Mouse (Mus musculus) midbrain, postnatal 0 days (tissue): Measurements from ENCODE around the gene St6galnac4. TPM values are rescaled to one million over a fixed set of nuclear protein-coding genes. Genes with fewer than 3 reads are reported as not detected.

Source experiments
- ATAC-seq: fragments of 200-750 bp; cut with Nextera tagmentation; 2 replicates; pipeline ENCODE4 v1.8.0; 2017; ENCODE audit warnings: moderate number of reproducible peaks, mild to moderate bottlenecking, moderate TSS enrichment, moderate library complexity; ENCODE audit not compliant: low FRiP score
- DNase-seq: peaks from one replicate; pipeline ENCODE4 v3.0.0-alpha.2; 2015; ENCODE audit warnings: low spot score
- H3K27ac ChIP-seq: fragments of 300-500 bp; sonication (generic); 2 replicates; pipeline ENCODE4 v1.5.1; 2014; ENCODE audit warnings: low read depth, mild to moderate bottlenecking, low read length, mixed read lengths
- H3K27me3 ChIP-seq: fragments of 300-500 bp; sonication (generic); 2 replicates; pipeline ENCODE4 v1.6.1; 2014; ENCODE audit warnings: low read length, control low read depth, mixed read lengths; ENCODE audit not compliant: insufficient read depth
- H3K36me3 ChIP-seq: fragments of 300-500 bp; sonication (generic); 2 replicates; pipeline ENCODE4 v1.6.1; 2014; ENCODE audit warnings: low read length, control low read depth, mixed read lengths; ENCODE audit not compliant: insufficient read depth
- H3K4me1 ChIP-seq: fragments of 300-500 bp; sonication (generic); 2 replicates; pipeline ENCODE4 v1.6.1; 2014; ENCODE audit warnings: mild to moderate bottlenecking, control low read depth, antibody characterized with exemption, low read length, mixed read lengths; ENCODE audit not compliant: insufficient read depth
- H3K4me2 ChIP-seq: fragments of 300-500 bp; sonication (generic); 2 replicates; pipeline ENCODE4 v1.6.1; 2014; ENCODE audit warnings: low read depth, mild to moderate bottlenecking, low read length, mixed read lengths; ENCODE audit not compliant: poor library complexity, severe bottlenecking
- H3K4me3 ChIP-seq: fragments of 300-500 bp; sonication (generic); 2 replicates; pipeline ENCODE4 v1.5.1; 2014; ENCODE audit warnings: low read depth, mild to moderate bottlenecking, low read length, moderate library complexity
- H3K9ac ChIP-seq: fragments of 300-500 bp; sonication (generic); replicated peaks from 2 replicates; pipeline ENCODE4 v1.6.1; 2014; ENCODE audit warnings: mild to moderate bottlenecking, low read length, moderate library complexity, mixed read lengths; ENCODE audit not compliant: poor library complexity, severe bottlenecking
- H3K9me3 ChIP-seq: fragments of 300-500 bp; sonication (generic); 2 replicates; pipeline ENCODE4 v1.6.1; 2016; ENCODE audit warnings: low read length, control low read depth
- CTCF ChIP-seq: IDR thresholded peaks from 2 replicates; pipeline ENCODE4 v1.5.1; 2016; ENCODE audit warnings: antibody characterized with exemption, mild to moderate bottlenecking
- WGBS: fragments of 180-500 bp; shearing (Covaris S2); extraction: QIAGEN DNeasy Blood & Tissue Kit; methylation state at CpG from one replicate; pipeline ENCODE4 v1.1.7; 2014; 5-methylcytosine and 5-hydroxymethylcytosine counted together
- polyA plus RNA-seq: library from polyadenylated mRNA; unstranded; fragments of >200 nt; fragmentation: Nextera tagmentation; extraction: Ambion mirVana; gene quantifications from 2 replicates; pipeline ENCODE4 v1.2.1, GENCODE M21; 2015
- total RNA-seq: library from RNA; depleted of rRNA; stranded (reverse); fragments of >200 nt; gene quantifications from 2 replicates; pipeline ENCODE4 v1.2.3, GENCODE M21; 2014

Gene St6galnac4
- total and polyA plus RNA-seq, 2 experiments from 2014 or later, result 38.0 to 50.9 TPM

DNA sequence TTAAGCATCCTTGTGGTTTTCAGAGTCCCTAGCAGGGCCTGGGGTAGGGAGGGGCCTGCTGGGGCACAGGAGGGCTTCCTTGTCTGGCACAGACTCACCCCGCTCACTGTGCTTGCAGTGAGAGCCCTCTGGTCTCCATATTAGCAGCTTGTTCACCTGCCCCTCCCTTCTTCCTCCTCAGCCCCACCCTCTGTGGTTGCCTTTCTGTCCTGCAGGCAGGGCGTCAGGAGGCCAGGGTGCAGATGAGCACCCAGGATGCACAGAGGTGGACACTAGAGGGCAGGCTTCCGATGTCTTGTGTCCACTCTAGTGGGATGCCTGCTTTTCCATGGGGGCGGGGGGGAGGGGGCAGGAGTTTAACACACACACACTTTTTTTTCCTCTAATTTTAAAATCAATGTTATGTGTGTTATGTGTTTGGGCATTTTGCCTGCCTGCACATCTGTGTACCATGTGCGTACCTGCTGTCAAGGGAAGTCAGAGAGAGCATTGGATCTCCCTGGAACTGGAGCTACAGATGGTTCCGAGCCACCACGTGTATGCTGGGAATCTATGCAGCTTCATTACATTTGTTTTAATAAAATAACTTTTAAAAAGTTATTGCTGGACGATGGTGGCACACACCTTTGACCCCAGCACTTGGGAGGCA lies 14.6 kb downstream of the St6galnac4 start:
- Histone ChIP-seq H3K9me3 (no peaks in the 10 kb centered on the region), H3K4me2 (no peak overlapping the region), H3K4me3 (no peak overlapping the region), H3K9ac (no peak overlapping the region), H3K36me3 (peaks cover 11% of the 10 kb centered on the region; the same call in 1 of the 2 replicates), H3K27ac (no peak overlapping the region), H3K4me1 (no peaks in the 10 kb centered on the region), H3K27me3 (no peaks in the 10 kb centered on the region; the same call in 1 of the 2 replicates)
- ATAC-seq (no peak), DNase-seq (peak; percentile 48)
- peak; percentile 57 for TF ChIP-seq CTCF
- WGBS, result 46% methylated on average over 8 of the region's 8 CpGs

DNA sequence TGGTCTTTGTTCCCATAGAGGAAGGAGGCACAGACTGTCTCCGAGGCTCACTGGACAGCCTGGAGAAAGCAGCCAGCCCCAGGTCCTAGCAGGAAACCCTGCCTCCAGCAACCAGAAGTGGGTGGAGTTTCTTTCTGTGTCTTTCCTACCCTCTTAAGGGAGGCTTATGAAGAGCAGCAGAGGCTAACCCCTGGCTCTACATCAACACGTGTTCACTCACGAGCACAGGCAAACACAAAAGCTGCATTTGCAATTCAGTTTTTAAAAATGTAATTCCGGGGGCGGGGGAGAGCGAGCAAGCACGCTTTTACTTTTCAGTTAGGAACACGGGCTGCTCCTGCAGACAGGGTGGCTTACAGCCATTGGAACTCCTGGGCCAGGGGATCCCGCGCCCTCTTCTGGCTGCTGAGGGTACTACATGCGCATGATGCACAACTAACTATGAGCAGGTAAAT lies 15.7 kb downstream of the St6galnac4 start:
- Histone ChIP-seq H3K4me3 (no peak overlapping the region), H3K27me3 (no peaks in the 10 kb centered on the region; the same call in 1 of the 2 replicates), H3K36me3 (peaks cover 3% of the 10 kb centered on the region; the same call in 1 of the 2 replicates), H3K4me1 (peaks cover 3% of the 10 kb centered on the region), H3K4me2 (peak overlapping the region; percentile 34), H3K27ac (no peak overlapping the region), H3K9ac (no peak overlapping the region), H3K9me3 (no peaks in the 10 kb centered on the region)
- TF ChIP-seq CTCF, result peak; percentile 94
- 1% methylated on average over 11 of the region's 11 CpGs for whole genome bisulfite sequencing
- DNase-seq (peak; percentile 77), ATAC-seq (no peak)

- WGBS, result 52% methylated on average over 10 of the region's 10 CpGs
These were observed 17.7 kb downstream of the St6galnac4 start for GRCm38 (mm10) chr2:32604631-32605030.

GRCm38 (mm10) chr2:32606161-32607142 lies 19.6 kb downstream of the St6galnac4 start:
- Histone ChIP-seq H3K4me2 (peak overlapping the region; percentile 80), H3K36me3 (no peaks in the 10 kb centered on the region), H3K9me3 (no peaks in the 10 kb centered on the region), H3K4me1 (peaks cover 13% of the 10 kb centered on the region), H3K27me3 (no peaks in the 10 kb centered on the region), H3K9ac (peak overlapping the region; percentile 81), H3K4me3 (peak overlapping the region; percentile 77), H3K27ac (no peak overlapping the region)
- ATAC-seq, result peak; percentile 67
- WGBS, result 15% methylated on average over 45 of the region's 55 CpGs
- peak; percentile 84 for DNase-seq
- TF ChIP-seq CTCF, result peak; percentile 79

More at GRCm38 (mm10) chr2:32604631-32605030, 17.7 kb downstream of the St6galnac4 start:
- Histone ChIP-seq H3K4me3 (no peak overlapping the region), H3K27me3 (no peaks in the 10 kb centered on the region; the same call in 1 of the 2 replicates), H3K4me2 (no peak overlapping the region), H3K27ac (no peak overlapping the region), H3K9me3 (no peaks in the 10 kb centered on the region), H3K36me3 (no peaks in the 10 kb centered on the region; the same call in 1 of the 2 replicates), H3K9ac (no peak overlapping the region), H3K4me1 (peaks cover 13% of the 10 kb centered on the region)
- ATAC-seq (no peak), DNase-seq (no peak)
- TF ChIP-seq CTCF, result no peak

GRCm38 (mm10) chr2:32607262-32607947 lies 20.5 kb downstream of the St6galnac4 start:
- no peaks in the 10 kb centered on the region for H3K36me3 ChIP-seq
- peaks cover 13% of the 10 kb centered on the region for H3K4me1 ChIP-seq
- H3K27ac ChIP-seq, result no peak overlapping the region
- no peak for TF ChIP-seq CTCF
- peak overlapping the region; percentile 81 for H3K9ac ChIP-seq
- peak overlapping the region; percentile 80 for H3K4me2 ChIP-seq
- peak; percentile 44 for DNase-seq
- WGBS, result 8% methylated on average over 32 of the region's 34 CpGs
- no peaks in the 10 kb centered on the region for H3K9me3 ChIP-seq
- H3K4me3 ChIP-seq, result peak overlapping the region; percentile 77
- no peaks in the 10 kb centered on the region for H3K27me3 ChIP-seq
- ATAC-seq, result peak; percentile 18; the same call in 1 of the 2 replicates
